Mouse (Mus musculus): ENCODE measurements around the gene Chuk. TPM values are rescaled to one million over a fixed set of nuclear protein-coding genes. Genes with fewer than 3 reads are reported as not detected.

Chuk gene
- total and polyA plus RNA-seq, 2 experiments from 2014 or later, result 19.3 to 47.1 TPM

- Histone ChIP-seq H3K27me3 (ENCODE audit: control insufficient read depth, insufficient read depth, low read length) (no peaks in the 10 kb centered on the region), H3K4me1 (ENCODE audit: control insufficient read depth, insufficient read depth) (0 out of 2 replicates have a peak, but pooled peaks cover 6% of the 10 kb centered on the region), H3K9ac (replicated peaks; ENCODE audit: low read depth, low read length) (no peak overlapping the region; the same call in 1 of the 2 replicates), H3K4me3 (ENCODE audit: low read depth, low read length) (no peak overlapping the region), H3K4me2 (ENCODE audit: low read depth, low read length) (no peak overlapping the region), H3K9me3 (replicated peaks; ENCODE audit: control insufficient read depth, low read length) (no peaks in the 10 kb centered on the region), H3K27ac (ENCODE audit: low read depth) (no peak overlapping the region), H3K36me3 (replicated peaks; ENCODE audit: control insufficient read depth, insufficient read depth, low read length) (peaks cover 11% of the 10 kb centered on the region)
- no peak for ATAC-seq (ENCODE audit: insufficient read depth, low read depth)
- no peak for DNase-seq (ENCODE audit: low spot score)
- TF ChIP-seq CTCF (IDR thresholded peaks at IDR 0.05; ENCODE audit: low read depth), result no peak
- TF ChIP-seq EP300 (IDR thresholded peaks at IDR 0.05; ENCODE audit: low read depth), result no peak
- 78% methylated on average over 1 of the region's 1 CpGs for WGBS
Observed at GRCm38 (mm10) chr19:44104393-44104792, 2.9 kb downstream of the Chuk start.

- Histone ChIP-seq H3K9ac (replicated peaks; ENCODE audit: low read depth, low read length) (no peak overlapping the region), H3K4me3 (ENCODE audit: low read depth, low read length) (no peak overlapping the region), H3K36me3 (replicated peaks; ENCODE audit: control insufficient read depth, insufficient read depth, low read length) (peaks cover 20% of the 10 kb centered on the region), H3K9me3 (replicated peaks; ENCODE audit: control insufficient read depth, low read length) (no peaks in the 10 kb centered on the region), H3K27ac (ENCODE audit: low read depth) (no peak overlapping the region), H3K27me3 (ENCODE audit: control insufficient read depth, insufficient read depth, low read length) (no peaks in the 10 kb centered on the region), H3K4me2 (ENCODE audit: low read depth, low read length) (no peak overlapping the region), H3K4me1 (ENCODE audit: control insufficient read depth, insufficient read depth) (0 out of 2 replicates have a peak, but pooled peaks cover 5% of the 10 kb centered on the region)
- ATAC-seq (ENCODE audit: insufficient read depth, low read depth) (no peak), DNase-seq (ENCODE audit: low spot score) (no peak)
- 74% methylated on average over 3 of the region's 3 CpGs for WGBS
- TF ChIP-seq CTCF (IDR thresholded peaks at IDR 0.05; ENCODE audit: low read depth) (no peak), EP300 (IDR thresholded peaks at IDR 0.05; ENCODE audit: low read depth) (no peak)
Observed at GRCm38 (mm10) chr19:44103001-44103400, 4.3 kb downstream of the Chuk start.

- Histone ChIP-seq H3K9me3 (replicated peaks; ENCODE audit: control insufficient read depth, low read length) (no peaks in the 10 kb centered on the region; the same call in none of the 2 replicates), H3K4me2 (ENCODE audit: low read depth, low read length) (no peak overlapping the region), H3K36me3 (replicated peaks; ENCODE audit: control insufficient read depth, insufficient read depth, low read length) (peaks cover 39% of the 10 kb centered on the region), H3K27me3 (ENCODE audit: control insufficient read depth, insufficient read depth, low read length) (no peaks in the 10 kb centered on the region), H3K9ac (replicated peaks; ENCODE audit: low read depth, low read length) (no peak overlapping the region), H3K27ac (ENCODE audit: low read depth) (no peak overlapping the region), H3K4me1 (ENCODE audit: control insufficient read depth, insufficient read depth) (no peaks in the 10 kb centered on the region), H3K4me3 (ENCODE audit: low read depth, low read length) (no peak overlapping the region)
- ATAC-seq (ENCODE audit: insufficient read depth, low read depth) (no peak), DNase-seq (ENCODE audit: low spot score) (no peak)
- TF ChIP-seq EP300 (IDR thresholded peaks at IDR 0.05; ENCODE audit: low read depth), result no peak
- TF ChIP-seq CTCF (IDR thresholded peaks at IDR 0.05; ENCODE audit: low read depth), result no peak
Observed at GRCm38 (mm10) chr19:44100840-44101239, 6.4 kb downstream of the Chuk start.

- Histone ChIP-seq H3K4me1 (ENCODE audit: control insufficient read depth, insufficient read depth) (no peaks in the 10 kb centered on the region), H3K36me3 (replicated peaks; ENCODE audit: control insufficient read depth, insufficient read depth, low read length) (peaks cover 55% of the 10 kb centered on the region), H3K27ac (ENCODE audit: low read depth) (no peak overlapping the region), H3K4me2 (ENCODE audit: low read depth, low read length) (no peak overlapping the region), H3K4me3 (ENCODE audit: low read depth, low read length) (no peak overlapping the region), H3K9ac (replicated peaks; ENCODE audit: low read depth, low read length) (no peak overlapping the region), H3K27me3 (ENCODE audit: control insufficient read depth, insufficient read depth, low read length) (no peaks in the 10 kb centered on the region), H3K9me3 (replicated peaks; ENCODE audit: control insufficient read depth, low read length) (no peaks in the 10 kb centered on the region)
- 73% methylated on average over 3 of the region's 3 CpGs for WGBS
- no peak for ATAC-seq (ENCODE audit: insufficient read depth, low read depth)
- TF ChIP-seq CTCF (IDR thresholded peaks at IDR 0.05; ENCODE audit: low read depth), result no peak
- TF ChIP-seq EP300 (IDR thresholded peaks at IDR 0.05; ENCODE audit: low read depth), result no peak
- no peak for DNase-seq (ENCODE audit: low spot score)
Observed at GRCm38 (mm10) chr19:44086278-44086677, 21.0 kb downstream of the Chuk start.

- H3K4me2 ChIP-seq (ENCODE audit: low read depth, low read length), result no peak overlapping the region
- no peak overlapping the region for H3K27ac ChIP-seq (ENCODE audit: low read depth)
- TF ChIP-seq CTCF (IDR thresholded peaks at IDR 0.05; ENCODE audit: low read depth) (no peak), EP300 (IDR thresholded peaks at IDR 0.05; ENCODE audit: low read depth) (no peak)
- H3K9ac ChIP-seq (replicated peaks; ENCODE audit: low read depth, low read length), result no peak overlapping the region
- DNase-seq (ENCODE audit: low spot score) (no peak), ATAC-seq (ENCODE audit: insufficient read depth, low read depth) (no peak)
- peaks cover 60% of the 10 kb centered on the region for H3K36me3 ChIP-seq (replicated peaks; ENCODE audit: control insufficient read depth, insufficient read depth, low read length)
- H3K27me3 ChIP-seq (ENCODE audit: control insufficient read depth, insufficient read depth, low read length), result no peaks in the 10 kb centered on the region
- H3K4me3 ChIP-seq (ENCODE audit: low read depth, low read length), result no peak overlapping the region
- 77% methylated on average over 2 of the region's 2 CpGs for WGBS
- H3K4me1 ChIP-seq (ENCODE audit: control insufficient read depth, insufficient read depth), result no peaks in the 10 kb centered on the region
- no peaks in the 10 kb centered on the region for H3K9me3 ChIP-seq (replicated peaks; ENCODE audit: control insufficient read depth, low read length)
Observed at GRCm38 (mm10) chr19:44080920-44081319, 26.4 kb downstream of the Chuk start.

- no peak overlapping the region for H3K4me3 ChIP-seq (ENCODE audit: low read depth, low read length)
- no peak for DNase-seq (ENCODE audit: low spot score)
- TF ChIP-seq CTCF (IDR thresholded peaks at IDR 0.05; ENCODE audit: low read depth), result no peak
- no peak for TF ChIP-seq EP300 (IDR thresholded peaks at IDR 0.05; ENCODE audit: low read depth)
- no peak overlapping the region for H3K27ac ChIP-seq (ENCODE audit: low read depth)
- WGBS, result 95% methylated on average over 2 of the region's 2 CpGs
- H3K27me3 ChIP-seq (ENCODE audit: control insufficient read depth, insufficient read depth, low read length), result no peaks in the 10 kb centered on the region
- ATAC-seq (ENCODE audit: insufficient read depth, low read depth), result no peak
- no peaks in the 10 kb centered on the region for H3K4me1 ChIP-seq (ENCODE audit: control insufficient read depth, insufficient read depth)
- no peaks in the 10 kb centered on the region for H3K9me3 ChIP-seq (replicated peaks; ENCODE audit: control insufficient read depth, low read length)
- H3K4me2 ChIP-seq (ENCODE audit: low read depth, low read length), result no peak overlapping the region
- H3K9ac ChIP-seq (replicated peaks; ENCODE audit: low read depth, low read length), result no peak overlapping the region
- peaks cover 63% of the 10 kb centered on the region for H3K36me3 ChIP-seq (replicated peaks; ENCODE audit: control insufficient read depth, insufficient read depth, low read length)
Observed at GRCm38 (mm10) chr19:44080023-44080422, 27.3 kb downstream of the Chuk start.

Data from heart, postnatal 0 days (tissue).